Mouse (Mus musculus): ENCODE data around the gene Gtpbp6. TPM values are rescaled to one million over a fixed set of nuclear protein-coding genes. Genes with fewer than 3 reads are reported as not detected.
"Not testable (repeated sequence)": the region's sequence is repeated elsewhere in the genome, so short reads cannot be mapped to it uniquely, and the experiment has no call there.

Gene Gtpbp6
- 10 to 100 TPM; 13.6 to 14.3 TPM for total RNA-seq (2021)
- long read RNA-seq, experiment 1, transcript Gtpbp6-201 (10 exons, 1,617 nt) = major isoform, 10 of 13 reads
- long read RNA-seq, experiment 1, partial matches to known transcripts = 2 of 13 reads
- long read RNA-seq, experiment 1, other reads (novel, unspliced or antisense) = 1 of 13 reads
- long read RNA-seq, experiment 2, partial matches to known transcripts = 3 of 8 reads
- long read RNA-seq, experiment 2, other reads (novel, unspliced or antisense) = 0 of 8 reads

- DNase-seq = peak; percentile 88 to 96
- intact Hi-C loops (cut with DNase I) = no loop called here
Measured at GRCm38 (mm10) chr5:110107581-110108304, at the start of gene Gtpbp6. Gene Gtpbp6 (minus strand): TSS chr5:110108197.

- intact Hi-C loops (cut with DNase I) = no loop called here
- no peak for DNase-seq
Measured at GRCm38 (mm10) chr5:110143007-110143406, 35.0 kb upstream of the Gtpbp6 start.

GRCm38 (mm10) chr5:110142309-110142708 lies 34.3 kb upstream of the Gtpbp6 start:
- DNase-seq = no peak
- intact Hi-C loops (cut with DNase I) = no loop called here

GRCm38 (mm10) chr5:110140424-110140823 lies 32.4 kb upstream of the Gtpbp6 start:
- intact Hi-C loops (cut with DNase I) = no loop called here
- no peak for DNase-seq

GRCm38 (mm10) chr5:110139325-110139724 lies 31.3 kb upstream of the Gtpbp6 start:
- DNase-seq = no peak
- intact Hi-C loops (cut with DNase I) = loop anchor here (5.0 kb wide), 1 partner anchor 38 kb away; the partner anchor contains the start of gene Golga3

- intact Hi-C loops (cut with DNase I) = loop anchor here (5.0 kb wide), 1 partner anchor 39 kb away; the partner anchor contains the start of gene Golga3
- DNase-seq = no peak
Measured at GRCm38 (mm10) chr5:110137816-110138215, 29.8 kb upstream of the Gtpbp6 start.

- intact Hi-C loops (cut with DNase I) = loop anchor here (5.0 kb wide), 1 partner anchor 41 kb away; the partner anchor contains the start of gene Golga3
Measured at GRCm38 (mm10) chr5:110136087-110136464, 28.1 kb upstream of the Gtpbp6 start.

GRCm38 (mm10) chr5:110135293-110136086 lies 27.5 kb upstream of the Gtpbp6 start, which contains the start of gene Chfr:
Gene Chfr (plus strand): TSS chr5:110135842.
- DNase-seq = peak; percentile 98 to 99
- intact Hi-C loops (cut with DNase I) = loop anchor here (5.0 kb wide), 1 partner anchor 42 kb away; the partner anchor contains the start of gene Golga3

More at GRCm38 (mm10) chr5:110136087-110136464, 28.1 kb upstream of the Gtpbp6 start:
- DNase-seq = no peak

GRCm38 (mm10) chr5:110122380-110122779 lies 14.4 kb upstream of the Gtpbp6 start:
- intact Hi-C loops (cut with DNase I); DNase-seq: not testable (repeated sequence)

GRCm38 (mm10) chr5:110109991-110110441 lies 2.0 kb upstream of the Gtpbp6 start, which contains the start of gene Zfp605:
Gene Zfp605 (plus strand): TSS chr5:110110092.
- intact Hi-C loops (cut with DNase I) = no loop called here
- DNase-seq = peak; percentile 81 to 86

- DNase-seq = no peak
- intact Hi-C loops (cut with DNase I) = no loop called here
Measured at GRCm38 (mm10) chr5:110108305-110108628, 270 bp upstream of the Gtpbp6 start.

- intact Hi-C loops (cut with DNase I) = no loop called here
- DNase-seq = peak; percentile 24 to 28
Measured at GRCm38 (mm10) chr5:110106901-110107564, 964 bp downstream of the Gtpbp6 start.

- intact Hi-C loops (cut with DNase I) = no loop called here
- DNase-seq = no peak
Measured at GRCm38 (mm10) chr5:110106140-110106871, 1.7 kb downstream of the Gtpbp6 start.

- intact Hi-C loops (cut with DNase I) = no loop called here
- DNase-seq = no peak
Measured at GRCm38 (mm10) chr5:110104616-110105380, 3.2 kb downstream of the Gtpbp6 start.

GRCm38 (mm10) chr5:110103901-110104615 lies 3.9 kb downstream of the Gtpbp6 start:
- intact Hi-C loops (cut with DNase I) = no loop called here
- no peak for DNase-seq

GRCm38 (mm10) chr5:110102853-110103625 lies 5.0 kb downstream of the Gtpbp6 start:
- intact Hi-C loops (cut with DNase I) = no loop called here
- no peak for DNase-seq

- no peak for DNase-seq
- intact Hi-C loops (cut with DNase I) = no loop called here
Measured at GRCm38 (mm10) chr5:110102429-110102828, 5.6 kb downstream of the Gtpbp6 start.
